Mouse (Mus musculus) hindbrain, postnatal 0 days (tissue): Measurements from ENCODE around the gene Sphk2. TPM values are rescaled to one million over a fixed set of nuclear protein-coding genes. Genes with fewer than 3 reads are reported as not detected.

ENCODE experiments used
- ATAC-seq: fragments of 200-750 bp; cut with Nextera tagmentation; 2 replicates; pipeline ENCODE4 v1.8.0; 2017; ENCODE audit warnings: mild to moderate bottlenecking, moderate TSS enrichment, moderate library complexity
- DNase-seq: peaks from one replicate; pipeline ENCODE4 v3.0.0-alpha.2; 2015; ENCODE audit warnings: low spot score
- H3K27ac ChIP-seq: fragments of 300-500 bp; sonication (generic); 2 replicates; pipeline ENCODE4 v1.5.1; 2014; ENCODE audit warnings: mild to moderate bottlenecking
- H3K27me3 ChIP-seq: fragments of 300-500 bp; sonication (generic); 2 replicates; pipeline ENCODE4 v1.6.1; 2014; ENCODE audit warnings: low read length, mixed read lengths; ENCODE audit not compliant: insufficient read depth
- H3K36me3 ChIP-seq: fragments of 300-500 bp; sonication (generic); 2 replicates; pipeline ENCODE4 v1.6.1; 2014; ENCODE audit warnings: low read length, mixed read lengths; ENCODE audit not compliant: insufficient read depth
- H3K4me1 ChIP-seq: fragments of 300-500 bp; sonication (generic); 2 replicates; pipeline ENCODE4 v1.6.1; 2014; ENCODE audit warnings: antibody characterized with exemption, low read length, mixed read lengths; ENCODE audit not compliant: insufficient read depth
- H3K4me2 ChIP-seq: fragments of 300-500 bp; sonication (generic); 2 replicates; pipeline ENCODE4 v1.6.1; 2014; ENCODE audit warnings: low read depth, mild to moderate bottlenecking, low read length, moderate library complexity, mixed read lengths
- H3K4me3 ChIP-seq: fragments of 300-500 bp; sonication (generic); 2 replicates; pipeline ENCODE4 v1.5.1; 2014; ENCODE audit warnings: low read length
- H3K9ac ChIP-seq: fragments of 300-500 bp; sonication (generic); replicated peaks from 2 replicates; pipeline ENCODE4 v1.6.1; 2014; ENCODE audit warnings: mild to moderate bottlenecking, low read length, moderate library complexity, mixed read lengths
- H3K9me3 ChIP-seq: fragments of 300-500 bp; sonication (generic); 2 replicates; pipeline ENCODE4 v1.6.1; 2016; ENCODE audit warnings: low read length, mixed read lengths
- CTCF ChIP-seq: IDR thresholded peaks from 2 replicates; pipeline ENCODE4 v1.5.1; 2016; ENCODE audit warnings: antibody characterized with exemption, control low read depth, low read depth
- WGBS: fragments of 180-500 bp; shearing (Covaris S2); extraction: QIAGEN DNeasy Blood & Tissue Kit; methylation state at CpG from one replicate; pipeline ENCODE4 v1.1.7; 2014; 5-methylcytosine and 5-hydroxymethylcytosine counted together
- polyA plus RNA-seq: library from polyadenylated mRNA; unstranded; fragments of >200 nt; fragmentation: Nextera tagmentation; extraction: Ambion mirVana; gene quantifications from 2 replicates; pipeline ENCODE4 v1.2.1, GENCODE M21; 2015
- total RNA-seq: library from RNA; depleted of rRNA; stranded (reverse); fragments of >200 nt; gene quantifications from 2 replicates; pipeline ENCODE4 v1.2.3, GENCODE M21; 2014

Sphk2 gene
- total and polyA plus RNA-seq, 2 experiments from 2014 or later, result 18.5 to 31.6 TPM

DNA sequence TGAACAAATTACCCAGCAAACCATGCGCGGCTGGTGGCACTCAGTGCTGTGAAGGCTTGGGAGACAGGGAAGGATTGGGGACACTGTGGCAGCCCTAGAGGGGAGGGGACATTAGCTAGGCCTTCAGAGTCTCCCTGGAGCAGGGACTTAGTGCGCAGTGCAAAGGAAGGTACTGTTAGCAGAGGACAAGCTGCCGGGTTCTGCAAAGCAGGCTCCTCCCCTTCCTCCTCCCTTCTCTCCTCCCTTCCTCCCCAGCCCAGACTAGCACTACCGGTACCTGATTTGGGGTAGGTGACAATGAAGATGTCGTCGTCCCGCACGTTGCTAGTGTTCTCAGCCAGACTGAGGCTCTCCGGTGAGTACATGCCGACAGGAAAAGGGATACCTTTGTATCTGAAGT, 24.0 kb upstream of the Sphk2 start:
- no peak overlapping the region for H3K4me3 ChIP-seq
- no peaks in the 10 kb centered on the region for H3K27me3 ChIP-seq
- H3K9me3 ChIP-seq, result no peaks in the 10 kb centered on the region
- WGBS, result 43% methylated on average over 11 of the region's 11 CpGs
- 0 out of 2 replicates have a peak overlapping the region, but pooled peaks have one; percentile 3 for H3K9ac ChIP-seq
- H3K4me2 ChIP-seq, result peak overlapping the region; percentile 23; the same call in 1 of the 2 replicates
- no peaks in the 10 kb centered on the region for H3K36me3 ChIP-seq
- no peak for TF ChIP-seq CTCF
- no peaks in the 10 kb centered on the region for H3K4me1 ChIP-seq
- ATAC-seq (no peak), DNase-seq (no peak)
- no peak overlapping the region for H3K27ac ChIP-seq

DNA sequence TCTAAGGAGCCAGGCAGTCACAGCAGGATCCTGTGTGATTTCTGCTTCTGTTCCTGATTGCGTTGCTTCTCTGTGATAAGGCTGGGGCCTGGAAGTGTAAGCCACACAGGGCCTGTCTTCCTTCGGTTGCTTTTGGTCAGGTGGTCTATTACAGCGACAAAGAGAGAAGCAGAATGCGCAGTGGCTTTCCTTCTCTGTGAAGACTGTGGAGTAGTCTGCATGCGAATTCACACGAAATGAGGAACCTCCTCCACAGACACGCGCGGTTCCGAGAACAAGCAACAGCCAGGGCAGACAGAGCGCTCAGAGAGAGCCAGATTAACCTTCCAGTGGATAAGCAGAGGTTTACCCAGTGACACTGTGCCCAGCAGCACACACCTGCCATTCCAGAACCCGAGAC, 23.5 kb upstream of the Sphk2 start:
- H3K9me3 ChIP-seq, result no peaks in the 10 kb centered on the region
- H3K4me1 ChIP-seq, result no peaks in the 10 kb centered on the region
- H3K27me3 ChIP-seq, result no peaks in the 10 kb centered on the region
- H3K4me3 ChIP-seq, result no peak overlapping the region
- no peak for DNase-seq
- H3K36me3 ChIP-seq, result no peaks in the 10 kb centered on the region
- ATAC-seq, result no peak
- 87% methylated on average over 12 of the region's 12 CpGs for WGBS
- TF ChIP-seq CTCF, result no peak
- no peak overlapping the region for H3K4me2 ChIP-seq
- no peak overlapping the region for H3K9ac ChIP-seq
- no peak overlapping the region for H3K27ac ChIP-seq

DNA sequence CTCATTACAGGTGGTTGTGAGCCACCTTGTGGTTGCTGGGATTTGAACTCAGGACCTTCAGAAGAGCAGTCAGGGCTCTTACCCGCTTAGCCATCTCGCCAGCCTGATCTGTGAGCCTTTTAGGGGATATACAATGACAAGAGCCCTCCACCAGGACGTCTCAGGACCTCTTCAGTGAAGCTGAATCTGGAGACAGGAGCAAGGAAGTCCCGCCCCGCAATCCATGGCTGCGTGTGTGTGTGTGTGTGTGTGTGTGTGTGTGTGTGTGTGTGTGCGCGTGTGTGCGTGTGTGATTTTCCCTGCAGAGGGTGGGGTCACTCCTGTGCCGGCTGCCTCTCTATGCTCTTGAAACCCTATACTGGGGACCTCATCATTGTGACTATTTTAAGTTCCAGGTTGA, 22.0 kb upstream of the Sphk2 start:
- 69% methylated on average over 10 of the region's 10 CpGs for whole genome bisulfite sequencing
- Histone ChIP-seq H3K4me2 (no peak overlapping the region), H3K4me3 (no peak overlapping the region), H3K9ac (no peak overlapping the region), H3K27me3 (no peaks in the 10 kb centered on the region), H3K4me1 (no peaks in the 10 kb centered on the region), H3K36me3 (no peaks in the 10 kb centered on the region), H3K27ac (no peak overlapping the region), H3K9me3 (no peaks in the 10 kb centered on the region)
- no peak for ATAC-seq
- no peak for DNase-seq
- no peak for TF ChIP-seq CTCF

DNA sequence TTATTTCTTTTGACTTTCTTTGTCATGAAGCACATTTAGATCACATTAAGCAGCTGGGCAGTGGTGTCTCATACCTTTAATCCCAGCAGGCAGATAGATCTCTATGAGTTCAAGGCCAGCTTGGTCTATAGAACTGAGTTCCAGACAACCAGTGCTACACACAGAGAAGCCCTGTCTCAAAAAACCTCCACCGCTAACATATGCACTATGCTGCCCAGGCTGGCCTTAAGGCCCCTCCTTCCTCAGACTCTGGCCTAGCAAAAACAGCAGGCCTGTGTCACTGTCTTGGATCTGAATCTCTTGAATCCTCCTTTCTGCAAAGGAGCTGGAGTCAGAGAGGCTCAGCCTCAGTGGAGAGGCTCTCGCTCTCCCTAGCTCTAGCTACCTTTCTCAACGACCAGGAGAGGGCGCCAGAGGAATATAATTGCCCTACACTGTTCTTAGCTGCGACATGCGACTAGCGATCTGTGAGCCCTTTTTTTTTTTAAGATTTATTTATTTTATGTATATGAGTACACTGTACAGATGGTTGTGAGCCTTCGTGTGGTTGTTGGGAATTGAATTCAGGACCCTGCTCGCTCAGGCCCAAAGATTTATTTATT, 21.5 kb upstream of the Sphk2 start:
- DNase-seq (peak; percentile 92), ATAC-seq (peak; percentile 86)
- 7% methylated on average over 9 of the region's 9 CpGs for WGBS
- H3K27me3 ChIP-seq, result no peaks in the 10 kb centered on the region
- peak; percentile 85 for TF ChIP-seq CTCF
- H3K4me1 ChIP-seq, result no peaks in the 10 kb centered on the region
- no peaks in the 10 kb centered on the region for H3K36me3 ChIP-seq
- no peak overlapping the region for H3K4me3 ChIP-seq
- H3K4me2 ChIP-seq, result no peak overlapping the region
- H3K9ac ChIP-seq, result no peak overlapping the region
- no peak overlapping the region for H3K27ac ChIP-seq
- no peaks in the 10 kb centered on the region for H3K9me3 ChIP-seq

DNA sequence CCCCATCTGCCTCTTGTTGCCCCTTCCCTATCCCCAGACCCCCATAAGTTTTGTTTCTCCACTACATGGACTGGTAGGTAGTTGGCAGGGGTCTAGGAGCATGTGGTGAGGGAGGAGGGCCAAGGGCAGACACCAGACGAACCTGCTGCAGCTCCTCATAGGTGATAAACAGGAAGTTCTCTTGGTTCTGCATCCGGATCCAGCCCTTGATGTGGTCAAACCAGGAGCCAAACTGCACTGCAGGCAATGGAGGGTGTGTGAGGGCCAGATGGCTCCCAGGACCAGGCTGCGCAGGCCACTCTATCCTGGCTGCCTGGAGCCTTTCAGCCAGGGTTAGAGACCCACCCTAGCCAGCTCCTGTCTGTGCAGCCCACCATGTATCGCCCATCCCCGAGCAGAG, 15.7 kb upstream of the Sphk2 start:
- no peak for ATAC-seq
- no peak overlapping the region for H3K9ac ChIP-seq
- no peak for DNase-seq
- 89% methylated on average over 5 of the region's 5 CpGs for WGBS
- no peaks in the 10 kb centered on the region for H3K4me1 ChIP-seq
- no peaks in the 10 kb centered on the region for H3K27me3 ChIP-seq
- H3K36me3 ChIP-seq, result no peaks in the 10 kb centered on the region
- H3K4me2 ChIP-seq, result no peak overlapping the region
- H3K4me3 ChIP-seq, result no peak overlapping the region
- TF ChIP-seq CTCF, result no peak
- H3K9me3 ChIP-seq, result no peaks in the 10 kb centered on the region
- no peak overlapping the region for H3K27ac ChIP-seq

DNA sequence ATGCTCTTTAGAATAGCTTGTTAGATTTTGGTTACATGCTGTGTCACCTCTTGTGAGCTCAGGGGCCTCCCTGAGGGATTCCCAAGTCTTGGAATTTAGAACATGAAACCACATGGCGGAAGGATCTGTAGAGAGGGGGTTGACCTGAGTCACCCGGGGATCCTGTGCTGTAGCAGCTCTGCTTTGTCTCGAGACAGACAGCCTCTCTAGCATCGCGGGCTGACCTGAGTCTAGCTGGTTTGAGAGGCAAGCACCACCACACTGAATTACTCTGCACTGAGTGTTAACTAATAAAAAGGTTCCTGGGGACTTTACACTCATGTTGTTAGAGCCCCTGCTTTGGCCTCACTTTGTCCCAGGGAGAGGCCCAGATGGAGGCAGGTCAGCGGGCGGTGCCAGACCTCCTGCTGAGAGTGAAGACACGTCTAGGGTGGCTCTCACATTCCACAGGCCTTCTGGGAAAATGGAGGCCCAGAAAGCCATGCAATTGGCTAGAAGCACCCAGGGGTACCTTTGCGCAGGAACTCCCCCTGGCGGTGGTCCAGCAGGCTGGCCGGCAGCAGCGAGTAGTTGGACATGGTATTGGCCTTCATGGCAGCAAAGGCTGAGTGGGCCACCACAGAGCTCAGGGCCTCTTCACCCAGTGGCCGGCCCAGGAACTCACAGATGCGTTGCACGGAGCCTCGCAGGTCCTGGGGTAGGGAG, 13.1 kb upstream of the Sphk2 start:
- 17% methylated on average over 16 of the region's 16 CpGs for WGBS
- Histone ChIP-seq H3K9me3 (no peaks in the 10 kb centered on the region), H3K27ac (no peak overlapping the region), H3K4me3 (no peak overlapping the region), H3K4me2 (no peak overlapping the region), H3K9ac (no peak overlapping the region), H3K36me3 (no peaks in the 10 kb centered on the region), H3K27me3 (no peaks in the 10 kb centered on the region), H3K4me1 (no peaks in the 10 kb centered on the region)
- peak; percentile 59 for TF ChIP-seq CTCF
- DNase-seq (peak; percentile 43), ATAC-seq (peak; percentile 8; the same call in 1 of the 2 replicates)

DNA sequence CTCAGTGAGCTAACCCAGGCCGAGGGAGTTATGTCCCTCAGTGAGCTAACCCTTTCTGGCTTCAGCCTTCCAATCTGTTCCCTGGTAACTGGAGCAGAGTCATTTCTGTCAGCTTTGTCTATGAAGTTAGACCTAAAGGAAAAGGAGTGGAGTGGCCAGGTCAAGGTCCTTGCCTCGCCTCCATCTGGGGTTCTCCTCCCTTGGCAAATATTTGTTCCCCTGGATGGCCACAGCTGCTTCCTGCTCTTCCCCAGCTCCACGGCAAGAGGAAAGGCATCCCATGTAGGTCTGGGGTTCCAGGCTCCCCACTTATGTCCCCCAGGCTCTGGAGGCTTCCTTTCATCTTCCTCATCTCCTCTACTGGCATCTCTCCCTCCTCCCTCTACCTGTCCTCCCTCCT, 9.8 kb upstream of the Sphk2 start:
- H3K4me3 ChIP-seq, result no peak overlapping the region
- no peak overlapping the region for H3K27ac ChIP-seq
- H3K9me3 ChIP-seq, result no peaks in the 10 kb centered on the region
- H3K36me3 ChIP-seq, result peaks cover 8% of the 10 kb centered on the region; the same call in 1 of the 2 replicates
- DNase-seq (no peak), ATAC-seq (no peak)
- WGBS, result 89% methylated on average over 3 of the region's 3 CpGs
- no peaks in the 10 kb centered on the region for H3K27me3 ChIP-seq
- H3K4me2 ChIP-seq, result no peak overlapping the region
- no peaks in the 10 kb centered on the region for H3K4me1 ChIP-seq
- no peak for TF ChIP-seq CTCF
- H3K9ac ChIP-seq, result no peak overlapping the region
